Mouse (Mus musculus) retina, postnatal 7 days (tissue): Measurements from ENCODE around the gene Slc5a5.

Experiments
- DNase-seq: peaks from one replicate; pipeline ENCODE4 v3.0.0-alpha.2; 2012; ENCODE audit warnings: low read depth, low spot score

The Slc5a5 gene

GRCm38 (mm10) chr8:70833520-70833919 is 59.0 kb downstream of the Slc5a5 start:
- DNase-seq: no peak

GRCm38 (mm10) chr8:70833018-70833482 is 59.5 kb downstream of the Slc5a5 start:
- DNase-seq: no peak
